Mouse (Mus musculus): ENCODE measurements around the gene Faf1.

GRCm38 (mm10) chr4:109897810-109898566 is 221.6 kb downstream of the Faf1 start:
- TF ChIP-seq MAFK (IDR thresholded peaks at IDR 0.05; ENCODE audit: insufficient read depth, low read depth, low read length) (no peak), ZC3H11A (IDR thresholded peaks at IDR 0.05; ENCODE audit: borderline replicate concordance, low read depth, low read length) (no peak), ZNF384 (IDR thresholded peaks at IDR 0.05; ENCODE audit: low read depth, low read length) (no peak), HCFC1 (IDR thresholded peaks at IDR 0.05; ENCODE audit: borderline replicate concordance, insufficient read depth, low read length) (no peak), CHD2 (IDR thresholded peaks at IDR 0.05; ENCODE audit: low read depth, low read length) (no peak)
